Mouse (Mus musculus): ENCODE data around the gene Fkbp15.

Gene Fkbp15

GRCm38 (mm10) chr4:62372410-62372809 is 12.1 kb upstream of the Fkbp15 start:
- no peak for DNase-seq

DNA sequence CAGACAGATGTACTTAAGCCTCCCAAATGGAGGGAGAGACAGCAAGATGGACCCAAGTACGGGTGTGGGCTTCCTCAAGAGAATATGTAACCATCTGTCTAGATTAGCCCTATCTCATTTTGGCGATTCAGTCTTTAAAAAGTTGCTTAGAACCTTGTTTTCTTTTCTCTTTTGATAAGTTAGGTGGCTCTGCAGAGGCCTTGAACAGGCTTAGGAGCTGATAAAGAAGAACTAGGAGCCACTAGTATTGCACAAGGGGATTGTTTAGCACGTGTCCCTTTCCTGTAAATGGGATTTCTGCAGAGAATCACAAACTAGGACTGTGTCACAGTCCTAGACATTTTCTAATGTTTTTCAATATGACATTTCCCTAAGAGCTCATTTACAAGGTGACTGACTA is 8.7 kb upstream of the Fkbp15 start:
- no peak for DNase-seq

GRCm38 (mm10) chr4:62367586-62367985 is 7.2 kb upstream of the Fkbp15 start:
- no peak for DNase-seq

GRCm38 (mm10) chr4:62366291-62366690 is 5.9 kb upstream of the Fkbp15 start:
- DNase-seq = no peak

- no peak for DNase-seq
Measured at GRCm38 (mm10) chr4:62364299-62364698, 4.0 kb upstream of the Fkbp15 start.

DNA sequence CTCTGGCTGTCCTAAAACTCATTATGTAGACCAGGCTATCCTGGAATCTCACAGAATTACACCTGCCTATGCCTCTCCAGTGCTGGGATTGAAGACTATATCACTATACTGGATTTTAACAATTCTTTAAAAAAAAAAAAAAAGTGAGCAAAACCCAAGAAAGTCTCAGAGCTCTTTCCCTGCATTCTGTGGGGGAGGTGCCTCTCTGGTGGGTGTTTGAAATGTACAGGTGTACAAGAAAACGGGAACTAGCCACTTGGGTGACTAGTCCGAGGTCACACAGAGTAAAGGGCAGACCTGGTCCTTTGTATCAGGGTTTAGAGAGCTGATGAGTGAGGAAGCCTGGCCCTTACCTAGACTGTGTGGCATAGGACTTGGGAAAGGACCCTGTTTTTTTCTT is 2.1 kb upstream of the Fkbp15 start:
- no peak for DNase-seq

DNA sequence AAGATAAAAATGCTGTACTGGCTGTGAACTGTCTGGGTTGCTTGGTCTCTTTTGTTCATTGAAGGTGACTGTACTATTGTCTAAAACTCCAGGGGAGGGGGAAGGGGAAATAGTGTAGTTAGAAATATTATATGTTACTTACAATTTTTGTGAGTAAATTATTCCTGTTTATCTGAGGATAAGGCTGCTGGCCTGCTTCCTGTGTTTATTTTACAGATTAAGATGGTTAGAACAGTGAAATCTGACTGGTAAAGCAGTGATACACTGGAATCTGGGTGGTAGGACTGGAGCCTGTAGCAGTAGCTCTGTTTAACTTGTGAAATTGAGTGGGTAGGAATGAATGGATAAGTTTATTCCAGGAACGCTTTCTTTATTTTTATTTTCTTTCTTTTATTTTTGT is 1.6 kb upstream of the Fkbp15 start:
- no peak for DNase-seq

GRCm38 (mm10) chr4:62361571-62361970 is 1.2 kb upstream of the Fkbp15 start:
- DNase-seq = no peak

- no peak for DNase-seq
Measured at GRCm38 (mm10) chr4:62360805-62361455, 582 bp upstream of the Fkbp15 start.

GRCm38 (mm10) chr4:62359256-62359775 is 1.0 kb downstream of the Fkbp15 start:
- no peak for DNase-seq

GRCm38 (mm10) chr4:62357631-62358148 is 2.7 kb downstream of the Fkbp15 start:
- DNase-seq = no peak

DNA sequence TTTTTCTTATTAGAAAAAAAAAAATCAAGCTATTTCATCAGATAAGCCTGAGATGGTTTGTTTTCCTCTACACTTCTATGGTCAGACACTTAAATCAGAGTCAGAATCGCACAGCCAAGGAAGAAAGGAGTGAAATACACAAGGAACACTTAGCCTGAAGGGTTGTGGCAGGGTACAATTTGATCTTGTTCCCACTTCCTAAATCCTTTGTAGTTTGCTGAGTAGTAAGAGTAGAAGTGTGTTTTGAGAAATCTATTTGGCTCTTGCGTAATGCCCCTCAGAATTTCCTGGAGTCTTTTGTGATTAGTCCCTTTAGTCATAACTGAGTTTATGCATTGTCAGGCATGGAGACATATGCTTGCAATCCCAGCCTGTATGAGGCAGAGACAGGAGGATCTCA is 11.0 kb downstream of the Fkbp15 start:
- DNase-seq = peak; percentile 22

DNA sequence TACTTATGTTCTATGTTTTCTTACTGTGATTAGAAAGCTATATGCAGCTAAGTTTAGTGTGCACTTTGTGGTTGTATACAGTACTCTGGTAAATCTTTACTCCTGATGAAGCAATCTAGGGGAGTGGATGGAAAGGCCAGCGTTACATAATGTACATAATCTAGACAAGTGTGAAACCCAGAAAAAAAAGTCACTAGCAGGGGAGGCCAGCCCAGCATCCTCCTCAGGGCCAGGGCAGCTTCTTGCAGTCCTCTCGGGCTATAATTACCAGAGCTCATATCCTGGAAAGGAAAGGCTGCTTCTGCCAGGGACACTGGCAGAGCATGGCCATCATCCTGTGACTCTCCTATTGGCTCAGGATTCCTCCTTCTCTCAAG is 12.0 kb downstream of the Fkbp15 start:
- DNase-seq = no peak

GRCm38 (mm10) chr4:62347605-62348328 is 12.6 kb downstream of the Fkbp15 start:
- no peak for DNase-seq

- no peak for DNase-seq
Measured at GRCm38 (mm10) chr4:62345827-62346226, 14.5 kb downstream of the Fkbp15 start.

DNA sequence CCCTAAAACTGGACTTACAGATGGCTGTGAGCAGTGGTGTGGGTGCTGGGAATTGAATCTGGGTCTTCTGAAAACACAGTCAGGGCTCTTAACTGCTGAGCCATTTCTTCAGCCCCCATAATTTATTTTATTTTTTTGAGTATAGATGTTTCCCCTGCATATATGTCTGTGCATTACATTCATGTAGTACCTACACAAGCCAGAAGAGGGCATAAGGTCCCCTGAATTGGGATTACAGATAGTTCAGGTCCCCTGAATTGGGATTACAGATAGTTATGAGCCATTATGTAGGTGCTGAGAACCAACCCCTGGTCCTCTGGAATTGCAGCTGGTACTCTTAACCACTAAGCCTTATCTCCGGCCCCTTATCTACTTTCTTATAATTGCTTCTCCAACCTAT is 16.3 kb downstream of the Fkbp15 start:
- peak; percentile 40 for DNase-seq

GRCm38 (mm10) chr4:62338536-62338935 is 21.8 kb downstream of the Fkbp15 start:
- DNase-seq = no peak

- no peak for DNase-seq
Measured at GRCm38 (mm10) chr4:62331977-62332376, 28.4 kb downstream of the Fkbp15 start.

- no peak for DNase-seq
Measured at GRCm38 (mm10) chr4:62328941-62329660, 31.2 kb downstream of the Fkbp15 start.

GRCm38 (mm10) chr4:62326111-62326510 is 34.2 kb downstream of the Fkbp15 start:
- DNase-seq = no peak

DNA sequence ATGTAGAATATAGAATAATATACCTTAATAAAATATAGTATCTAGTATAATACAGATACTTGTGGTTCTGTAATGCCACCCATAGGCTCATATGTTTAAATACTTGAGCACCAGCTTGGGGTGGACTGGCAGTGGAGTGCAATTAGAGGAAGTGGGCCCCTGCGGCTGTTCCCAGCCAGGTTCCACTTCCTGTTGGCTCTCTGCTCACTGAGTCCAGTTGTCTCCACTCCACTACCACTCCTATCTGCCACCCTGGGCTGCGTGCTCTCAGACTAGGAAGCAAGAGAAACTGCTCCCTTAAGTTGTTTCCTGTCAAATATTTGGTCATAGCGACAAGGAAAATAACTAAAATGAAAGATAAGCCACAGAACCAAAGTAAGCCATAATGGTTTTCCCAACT is 37.7 kb downstream of the Fkbp15 start:
- DNase-seq = no peak

DNA sequence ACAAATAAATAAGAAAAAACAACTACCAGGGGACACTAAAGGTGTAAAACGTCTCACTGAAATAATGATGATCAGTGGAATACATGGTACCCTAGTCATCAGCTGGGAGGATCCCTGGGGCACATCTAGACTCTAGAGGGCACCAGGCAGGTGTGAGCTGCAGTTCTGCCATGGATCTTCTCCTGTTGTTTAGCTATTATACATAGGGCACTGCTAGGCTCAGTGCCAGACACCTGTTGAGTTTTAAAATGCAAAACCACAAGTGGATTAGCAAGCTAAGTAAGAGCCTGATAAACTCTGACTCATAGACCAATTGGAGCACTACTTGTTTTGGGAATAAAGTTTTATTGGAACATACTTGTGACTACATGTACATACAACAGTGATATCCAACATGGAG is 42.1 kb downstream of the Fkbp15 start:
- DNase-seq = no peak

DNA sequence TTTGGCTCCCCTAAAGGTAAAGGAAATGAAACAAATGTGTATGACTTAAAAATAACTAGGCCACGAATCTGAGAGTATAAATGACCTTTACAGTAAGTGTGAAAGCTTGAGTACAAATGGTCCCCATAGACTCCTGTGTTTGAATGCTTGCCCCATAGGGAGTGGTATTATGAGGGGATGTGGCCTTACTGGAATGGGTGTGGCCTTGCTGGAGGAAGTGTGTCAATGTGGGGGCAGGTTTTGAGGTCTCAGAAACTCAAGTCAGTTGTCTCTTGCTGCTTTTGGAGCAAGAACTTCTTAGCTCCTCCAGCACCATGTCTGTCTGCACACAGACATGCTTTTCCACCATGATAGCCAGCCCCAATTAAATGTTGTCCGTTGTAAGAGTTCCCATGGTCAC is 43.9 kb downstream of the Fkbp15 start:
- no peak for DNase-seq

- no peak for DNase-seq
Measured at GRCm38 (mm10) chr4:62314516-62314915, 45.8 kb downstream of the Fkbp15 start.

All from lung, postnatal 14 days (tissue).